Mouse (Mus musculus) liver, embryonic 14.5 days (tissue): ENCODE results near the gene Acoxl. TPM values are rescaled to one million over a fixed set of nuclear protein-coding genes. Genes with fewer than 3 reads are reported as not detected.

Experiments
- ATAC-seq: fragments of 200-750 bp; cut with Nextera tagmentation; 2 replicates; pipeline ENCODE4 v1.8.0; 2017; ENCODE audit warnings: moderate number of reproducible peaks, mild to moderate bottlenecking, moderate library complexity; ENCODE audit not compliant: insufficient read depth
- DNase-seq, 3 experiments: peaks; one replicate each; pipeline ENCODE4 v3.0.0-alpha.2; 2012 to 2013; ENCODE audit warnings: low read depth in 3 of 3, low spot score in 3 of 3
- H3K27ac ChIP-seq: fragments of 300-500 bp; sonication (generic); 2 replicates; pipeline ENCODE4 v1.5.1; 2014; ENCODE audit warnings: moderate library complexity, mild to moderate bottlenecking, control low read depth, inconsistent platforms
- H3K27me3 ChIP-seq: fragments of 300-500 bp; sonication (generic); 2 replicates; pipeline ENCODE4 v1.6.1; 2014; ENCODE audit warnings: mild to moderate bottlenecking, low read length, moderate library complexity; ENCODE audit not compliant: control insufficient read depth, insufficient read depth
- H3K36me3 ChIP-seq: fragments of 300-500 bp; sonication (generic); replicated peaks from 2 replicates; pipeline ENCODE4 v1.6.1; 2014; ENCODE audit warnings: low read depth; ENCODE audit not compliant: control insufficient read depth, insufficient read depth
- H3K4me1 ChIP-seq, 2 experiments: fragments of 200-500 bp in 1 of 2; fragments of 300-500 bp in 1 of 2; sonication (generic) in 1 of 2; replicated peaks; 2 replicates each; pipeline ENCODE4 v1.6.1; 2012 to 2014; ENCODE audit warnings: antibody characterized with exemption in 1 of 2, inconsistent platforms in 1 of 2, low read length in 1 of 2; ENCODE audit not compliant: control insufficient read depth in 2 of 2, insufficient read depth in 2 of 2
- H3K4me2 ChIP-seq: fragments of 300-500 bp; sonication (generic); 2 replicates; pipeline ENCODE4 v1.6.1; 2014; ENCODE audit warnings: low read depth, mild to moderate bottlenecking, control low read depth, moderate library complexity
- H3K4me3 ChIP-seq, 2 experiments: fragments of 200-500 bp in 1 of 2; fragments of 300-500 bp in 1 of 2; sonication (generic) in 1 of 2; 2 replicates each; pipeline ENCODE4 v1.5.1; 2012 to 2014; ENCODE audit warnings: low read depth in 2 of 2, low read length in 2 of 2, mild to moderate bottlenecking in 2 of 2, control low read depth in 1 of 2, inconsistent platforms in 1 of 2, moderate library complexity in 1 of 2; ENCODE audit not compliant: insufficient read depth in 1 of 2
- H3K9ac ChIP-seq: fragments of 300-500 bp; sonication (generic); replicated peaks from 2 replicates; pipeline ENCODE4 v1.6.1; 2014; ENCODE audit warnings: mild to moderate bottlenecking, control low read depth, moderate library complexity
- H3K9me3 ChIP-seq: fragments of 300-500 bp; sonication (generic); 2 replicates; pipeline ENCODE4 v1.6.1; 2016; ENCODE audit warnings: low read length, mixed read lengths; ENCODE audit not compliant: control insufficient read depth
- CTCF ChIP-seq: IDR thresholded peaks from 2 replicates; pipeline ENCODE4 v1.5.1; 2016; ENCODE audit warnings: antibody characterized with exemption, low read depth, control low read depth
- EP300 ChIP-seq: IDR thresholded peaks from 2 replicates; pipeline ENCODE4 v1.6.1; 2016; ENCODE audit warnings: antibody characterized with exemption, low read depth
- WGBS: fragments of 180-500 bp; shearing (Covaris S2); extraction: QIAGEN DNeasy Blood & Tissue Kit; methylation state at CpG from one replicate; pipeline ENCODE4 v1.1.7; 2014; ENCODE audit not compliant: insufficient replicate concordance; 5-methylcytosine and 5-hydroxymethylcytosine counted together
- polyA plus RNA-seq, 2 experiments: library from polyadenylated mRNA; depleted of rRNA in 1 of 2; stranded (reverse) in 1 of 2; unstranded in 1 of 2; fragments of >200 nt; fragmentation: Nextera tagmentation in 1 of 2; extraction: Ambion mirVana in 1 of 2; gene quantifications; 2 replicates each; pipeline versions ENCODE4 v1.2.1 to v1.2.3; 2012 to 2014

Acoxl gene
- polyA plus RNA-seq, 2 experiments, result not detected

DNA sequence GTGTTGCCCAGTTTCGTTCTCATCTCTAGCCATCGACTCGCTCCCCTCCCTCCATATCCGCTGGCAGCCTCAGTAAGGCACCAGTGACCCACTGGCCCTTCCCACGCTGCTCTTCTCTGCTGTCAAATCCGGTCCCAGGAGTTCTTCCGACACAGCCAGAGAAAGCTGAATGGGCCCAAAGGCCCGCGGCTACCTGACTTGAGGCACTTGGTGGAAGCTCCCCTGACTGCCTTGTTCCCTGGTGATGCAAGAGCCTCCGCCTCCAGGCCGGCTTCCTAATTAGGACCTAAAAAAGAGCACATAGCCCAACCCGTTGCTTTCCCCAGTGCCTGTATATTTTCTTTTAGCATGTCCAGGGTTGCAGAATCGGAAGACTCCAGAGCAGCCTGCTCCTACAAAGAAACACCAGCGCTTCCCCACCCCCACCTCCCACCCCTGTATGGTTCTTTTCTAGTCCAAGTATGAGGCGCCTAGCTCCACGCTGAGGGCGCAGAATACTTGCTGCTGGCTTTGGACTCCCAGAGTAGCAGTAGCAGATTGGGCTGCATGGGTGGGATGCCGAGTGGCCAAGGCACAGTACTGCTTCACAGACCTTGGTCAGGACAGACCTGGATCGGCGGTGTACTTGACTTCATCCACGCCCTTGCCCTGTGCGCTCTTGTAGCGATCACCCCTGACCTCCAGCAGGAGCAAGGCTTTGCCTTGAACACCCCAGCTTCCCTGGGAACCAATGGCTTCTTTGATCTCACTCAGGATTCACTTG lies 285.4 kb downstream of the Acoxl start:
- H3K9ac ChIP-seq, result no peak overlapping the region

DNA sequence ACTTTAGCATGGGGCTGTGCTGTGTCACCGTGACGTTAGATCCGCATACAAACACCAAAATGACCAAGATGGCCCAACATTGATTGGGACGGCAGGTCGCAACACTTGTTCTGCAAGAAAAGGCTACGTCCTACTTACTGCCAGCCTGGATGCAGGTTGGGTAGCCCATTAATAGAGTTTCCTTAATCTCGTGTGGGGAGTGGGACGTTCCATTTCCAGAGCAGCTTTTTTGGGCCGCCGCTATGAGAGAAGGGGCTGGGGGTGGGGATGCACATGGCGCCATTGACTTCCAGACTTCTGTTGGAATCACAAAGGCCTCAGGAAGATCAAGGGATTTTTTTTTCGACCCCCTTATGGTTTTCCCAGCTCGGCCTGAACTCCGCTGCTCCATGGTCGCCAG lies 286.0 kb downstream of the Acoxl start:
- ATAC-seq, result no peak

More for the DNA sequence above, 285.4 kb downstream of the Acoxl start:
- no peak for TF ChIP-seq EP300
- TF ChIP-seq CTCF, result no peak
- H3K4me3 ChIP-seq, result peak overlapping the region; percentile 1 to 34; a peak in 3 of 4 replicates
- ATAC-seq (no peak), DNase-seq (no peak)
- peaks cover 0 to 10% of the 10 kb centered on the region in 2 experiments; a peak in 2 of 4 replicates for H3K4me1 ChIP-seq
- H3K27me3 ChIP-seq, result peaks cover 41% of the 10 kb centered on the region
- H3K27ac ChIP-seq, result no peak overlapping the region
- H3K4me2 ChIP-seq, result peak overlapping the region; percentile 87
- no peaks in the 10 kb centered on the region for H3K36me3 ChIP-seq
- 3% methylated on average over 23 of the region's 23 CpGs for WGBS
- H3K9me3 ChIP-seq, result no peaks in the 10 kb centered on the region

DNA sequence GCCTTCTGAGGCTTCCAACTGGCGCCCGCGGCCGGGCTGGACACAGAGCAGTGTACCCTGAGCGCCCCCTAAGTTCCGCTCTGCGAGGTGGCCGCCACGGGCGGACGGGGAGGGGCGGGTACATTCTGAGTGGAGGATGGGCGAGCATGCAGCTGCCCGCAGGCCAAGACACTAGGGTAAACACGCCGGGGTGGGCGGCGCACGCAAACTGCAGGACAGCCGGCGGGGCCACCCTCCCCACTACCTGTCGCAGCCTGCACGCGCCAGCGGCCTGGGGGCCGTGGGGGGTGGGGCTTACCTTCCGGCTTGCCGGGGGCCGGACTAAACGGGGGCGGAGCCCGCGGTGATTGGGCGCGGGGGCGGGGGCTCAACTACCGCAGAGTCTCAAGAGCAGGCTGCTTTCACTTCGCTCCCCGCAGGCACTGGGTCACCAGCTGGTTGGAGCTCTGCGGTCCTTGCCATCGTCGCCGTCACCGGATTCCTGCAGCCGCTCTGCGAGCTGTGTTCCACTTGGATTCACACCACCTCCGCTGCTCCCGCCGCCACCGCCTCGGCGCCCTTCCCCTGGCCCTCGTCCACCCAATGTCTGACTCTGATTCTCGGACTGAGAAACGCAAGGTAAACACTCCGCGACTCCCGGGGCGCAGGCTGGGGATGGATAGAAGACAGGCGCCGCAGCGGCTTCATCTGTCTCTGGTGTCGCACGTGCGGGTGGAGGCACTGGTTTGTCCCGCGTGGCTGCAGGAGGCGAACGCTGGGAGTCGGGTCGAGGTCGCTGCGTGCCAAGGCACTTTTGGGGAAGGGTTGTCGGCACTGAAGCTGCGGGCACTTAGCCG lies 287.2 kb downstream of the Acoxl start, which contains the start of gene Bcl2l11:
Gene Bcl2l11, plus strand, starts transcription at position 404 of the 836 bp plus-strand sequence.
- Histone ChIP-seq H3K4me2 (peak within 1 kb of the TSS; percentile 87), H3K4me3 (peak within 1 kb of the TSS; percentile 74 to 87), H3K9me3 (no peaks in the 10 kb centered on the region), H3K27me3 (peaks cover 41% of the 10 kb centered on the region), H3K9ac (peak within 1 kb of the TSS; percentile 73), H3K4me1 (peaks cover 0 to 10% of the 10 kb centered on the region in 2 experiments; a peak in 2 of 4 replicates), H3K36me3 (peaks cover 3% of the 10 kb centered on the region; the same call in 1 of the 2 replicates), H3K27ac (no peak within 1 kb of the TSS)
- peak; percentile 64 for ATAC-seq
- peak; percentile 77 to 80 (median 79) for DNase-seq
- WGBS, result under 1% methylated on average over 75 of the region's 76 CpGs
- TF ChIP-seq CTCF, result peak; percentile 68
- no peak for TF ChIP-seq EP300

More for the DNA sequence above, 286.0 kb downstream of the Acoxl start:
- peaks cover 41% of the 10 kb centered on the region for H3K27me3 ChIP-seq
- H3K4me1 ChIP-seq, result peaks cover 0 to 10% of the 10 kb centered on the region in 2 experiments; a peak in 2 of 4 replicates
- no peak for TF ChIP-seq CTCF
- no peak for TF ChIP-seq EP300
- no peaks in the 10 kb centered on the region for H3K9me3 ChIP-seq
- peak overlapping the region; percentile 87 for H3K4me2 ChIP-seq
- no peak for DNase-seq
- WGBS, result 4% methylated on average over 15 of the region's 15 CpGs
- peaks cover 2% of the 10 kb centered on the region; the same call in 1 of the 2 replicates for H3K36me3 ChIP-seq
- peak overlapping the region; percentile 74 to 87; a peak in 2 of 4 replicates for H3K4me3 ChIP-seq
- no peak overlapping the region for H3K9ac ChIP-seq
- no peak overlapping the region for H3K27ac ChIP-seq

DNA sequence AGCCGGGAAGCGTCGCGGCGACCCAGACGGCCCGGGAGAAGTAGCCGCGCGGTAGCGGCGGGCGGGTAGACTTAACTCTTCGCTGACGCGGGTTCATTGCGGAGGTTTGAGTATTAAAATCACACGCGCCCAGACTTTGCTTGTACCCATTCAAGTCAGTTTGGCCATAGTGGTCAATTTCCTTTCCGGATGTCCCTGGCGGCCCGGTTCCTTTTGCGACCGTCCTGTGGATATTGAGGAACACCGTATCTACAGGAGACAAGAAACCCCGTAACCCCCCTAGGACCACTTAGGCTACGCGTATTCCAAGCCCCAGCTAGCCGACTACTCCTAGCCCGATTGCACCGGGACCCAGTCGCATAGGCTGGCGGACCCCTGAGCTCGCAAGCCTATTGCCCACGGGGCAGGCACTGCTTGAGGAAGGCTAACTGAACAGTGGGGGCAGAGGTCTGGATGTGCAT lies 287.9 kb downstream of the Acoxl start:
- TF ChIP-seq CTCF, result no peak; the same call in 1 of the 2 replicates
- no peak for TF ChIP-seq EP300
- peaks cover 41% of the 10 kb centered on the region for H3K27me3 ChIP-seq
- peak overlapping the region; percentile 74 to 87 for H3K4me3 ChIP-seq
- peak overlapping the region; percentile 73 for H3K9ac ChIP-seq
- H3K36me3 ChIP-seq, result peaks cover 6% of the 10 kb centered on the region; the same call in 1 of the 2 replicates
- no peak overlapping the region for H3K27ac ChIP-seq
- peak; percentile 1; the same call in 1 of the 2 replicates for ATAC-seq
- peaks cover 0 to 10% of the 10 kb centered on the region in 2 experiments; a peak in 2 of 4 replicates for H3K4me1 ChIP-seq
- WGBS, result under 1% methylated on average over 35 of the region's 35 CpGs
- H3K4me2 ChIP-seq, result peak overlapping the region; percentile 87
- H3K9me3 ChIP-seq, result no peaks in the 10 kb centered on the region
- DNase-seq, result no peak
